Mouse (Mus musculus): Measurements from ENCODE around the gene Gdpd4.

Gene Gdpd4

DNA sequence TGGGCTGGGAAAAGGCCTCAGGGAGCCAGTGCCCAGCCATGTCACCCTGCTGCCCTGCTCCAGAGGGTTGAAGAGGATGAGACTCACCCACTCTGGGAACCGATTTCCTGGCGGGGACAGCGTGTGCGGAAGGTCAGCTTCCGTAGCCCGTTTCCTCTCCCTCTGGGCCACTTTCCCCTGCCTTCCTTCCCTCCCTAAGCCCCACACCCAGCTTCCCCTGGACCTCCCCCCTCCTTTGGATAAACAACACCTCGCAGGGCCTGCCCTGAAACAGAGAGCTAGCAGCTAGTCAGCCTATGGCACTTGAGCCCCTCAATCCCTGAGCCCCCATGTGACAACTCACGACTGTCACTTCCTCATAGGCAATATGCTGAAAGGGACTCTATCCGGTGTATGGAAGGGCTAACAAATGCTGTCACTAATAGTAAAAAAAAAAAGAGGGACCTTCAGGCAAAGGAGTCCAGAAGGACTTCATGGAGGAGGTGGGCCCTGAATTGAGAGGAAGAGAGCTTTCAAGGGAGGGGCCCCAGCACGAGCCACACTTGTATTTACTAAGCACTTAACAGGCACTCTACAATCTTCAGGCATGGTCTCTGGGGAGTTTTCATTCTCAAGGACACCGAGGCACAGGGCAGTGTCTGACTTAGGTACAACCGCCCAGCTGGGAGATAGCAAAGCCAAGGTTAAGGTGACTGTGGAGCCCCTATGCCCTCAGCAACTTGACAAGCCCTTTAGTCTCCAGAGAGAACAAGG, 165.0 kb downstream of the Gdpd4 start:
- no peak for DNase-seq (ENCODE audit: low read depth, low spot score)

DNA sequence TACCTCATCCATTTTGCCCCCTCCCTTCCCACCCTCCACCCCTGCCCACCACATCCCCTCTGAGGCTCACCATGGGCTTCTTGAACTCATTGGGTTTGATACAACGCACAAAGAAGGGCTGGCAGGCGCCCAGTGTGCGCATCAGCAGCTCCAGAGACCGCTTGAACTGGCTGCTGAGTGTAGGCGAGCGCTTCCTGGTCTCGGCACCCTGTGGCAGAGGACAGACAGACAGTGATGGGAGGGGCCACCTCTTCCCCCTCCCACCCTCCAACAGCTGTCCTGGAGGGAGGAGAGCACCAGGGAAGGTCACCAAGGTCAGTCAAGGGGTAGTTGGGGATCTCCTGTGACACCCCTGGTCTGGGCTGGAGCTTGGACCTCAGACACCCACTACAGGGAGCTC, 165.6 kb downstream of the Gdpd4 start:
- DNase-seq (ENCODE audit: low read depth, low spot score): no peak

DNA sequence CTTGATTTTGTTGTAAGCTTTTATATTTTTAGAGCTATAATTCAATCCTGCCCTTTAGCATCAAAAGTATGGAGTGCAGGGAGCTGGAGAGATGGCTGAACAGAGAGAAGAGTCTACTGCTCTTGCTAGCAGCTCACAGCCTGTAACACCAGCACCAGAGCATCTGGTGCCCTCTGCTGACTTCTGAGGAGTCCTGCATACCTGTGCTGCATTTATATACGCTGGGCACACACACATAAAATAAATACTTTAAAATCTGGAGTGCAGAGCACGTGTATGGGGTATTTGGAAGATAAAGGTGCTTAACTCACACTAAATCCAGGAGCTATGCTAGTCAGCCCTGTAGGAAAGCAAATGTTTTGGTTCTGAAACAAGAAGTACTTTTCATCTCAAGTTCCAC, 166.6 kb downstream of the Gdpd4 start:
- no peak for DNase-seq (ENCODE audit: low read depth, low spot score)

DNA sequence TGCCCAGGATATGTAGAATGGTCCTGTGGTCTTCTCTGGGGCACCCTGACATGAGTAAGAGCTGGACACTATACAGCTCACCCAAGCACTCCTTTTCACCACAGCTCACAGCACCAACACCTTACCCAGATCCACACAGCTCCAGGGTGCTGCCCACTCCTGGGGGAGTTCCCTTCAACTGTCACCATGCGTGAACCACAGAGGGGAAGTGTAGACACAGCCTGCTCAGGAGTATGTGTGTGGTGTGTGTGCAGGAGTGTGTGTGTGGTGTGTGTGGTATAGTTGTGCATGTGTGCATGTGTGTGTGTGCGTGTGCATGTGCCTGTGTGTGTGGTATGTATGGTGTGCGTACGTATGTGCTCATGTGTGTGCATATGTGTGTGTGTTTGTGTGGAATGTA, 176.1 kb downstream of the Gdpd4 start:
- no peak for DNase-seq (ENCODE audit: low read depth, low spot score)

DNA sequence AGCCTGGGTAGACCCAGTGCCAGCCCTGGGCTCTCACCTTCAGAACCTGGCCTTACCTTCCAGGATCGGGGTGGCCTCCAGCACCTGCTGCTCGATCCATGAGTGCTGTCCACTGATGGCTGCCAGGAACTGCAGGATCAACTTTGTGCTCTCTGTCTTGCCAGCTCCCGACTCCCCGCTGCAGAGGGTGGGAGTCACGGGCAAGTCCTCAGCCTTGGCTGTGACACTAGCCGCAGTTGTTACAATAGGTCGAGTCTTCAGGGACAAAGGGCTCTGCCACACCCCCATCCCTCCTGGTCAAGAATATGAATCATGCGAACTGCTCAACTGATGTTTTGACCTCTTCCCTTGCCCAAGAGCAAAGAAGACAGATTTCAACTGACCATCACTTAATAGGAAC, 177.8 kb downstream of the Gdpd4 start:
- DNase-seq (ENCODE audit: low read depth, low spot score): no peak

All from WW6 (cell line).